Mouse (Mus musculus) adrenal gland, adult 18-20 months (tissue): Measurements from ENCODE around the gene Zbtb49. TPM values are rescaled to one million over a fixed set of nuclear protein-coding genes. Genes with fewer than 3 reads are reported as not detected.

Source experiments
- total RNA-seq, 2 experiments: library from RNA; stranded (reverse); gene quantifications; 1 replicate in 1 of 2; 2 replicates in 1 of 2; pipeline ENCODE4 v1.2.3; 2021

Gene Zbtb49
- total RNA-seq, 2 experiments from 2014 or later = 7.7 to 9.4 TPM

Other genes starting within 250 kb of the Zbtb49 start
- gene Stx18, start 181.7 kb downstream of the Zbtb49 start, total RNA-seq = 10 to 100 TPM; 34.7 to 42.5 TPM
- gene Nsg1, start 60.5 kb downstream of the Zbtb49 start, total RNA-seq = 10 to 100 TPM; 43.5 to 71.0 TPM
- 10 to 100 TPM; 17.6 to 23.4 TPM for gene Lyar, start within 50 bp of the Zbtb49 start, total RNA-seq
- gene Tmem128, start 39.7 kb upstream of the Zbtb49 start, total RNA-seq = 10 to 100 TPM; 36.1 to 39.2 TPM
- 10 to 100 TPM; 38.4 to 96.2 TPM for gene Otop1, start 55.5 kb upstream of the Zbtb49 start, total RNA-seq
- gene Drd5, start 98.9 kb upstream of the Zbtb49 start, total RNA-seq = not detected